Mouse (Mus musculus) erythroblast, embryonic 14.5 days (primary cell): ENCODE results near the gene Trafd1. TPM values are rescaled to one million over a fixed set of nuclear protein-coding genes. Genes with fewer than 3 reads are reported as not detected.
"Not testable (repeated sequence)": the region's sequence is repeated elsewhere in the genome, so short reads cannot be mapped to it uniquely, and the experiment has no call there.

ENCODE experiments used
- H3K27me3 ChIP-seq: 2 replicates; pipeline ENCODE4 v1.6.1; 2012; ENCODE audit warnings: inconsistent platforms; ENCODE audit not compliant: control insufficient read depth
- H3K36me3 ChIP-seq: 2 replicates; pipeline ENCODE4 v1.6.1; 2012; ENCODE audit warnings: mild to moderate bottlenecking, inconsistent platforms; ENCODE audit not compliant: control insufficient read depth
- H3K4me1 ChIP-seq: 2 replicates; pipeline ENCODE4 v1.6.1; 2012; ENCODE audit warnings: inconsistent platforms; ENCODE audit not compliant: control insufficient read depth
- H3K4me3 ChIP-seq: replicated peaks from 2 replicates; pipeline ENCODE3; 2012; ENCODE audit warnings: moderate library complexity, mild to moderate bottlenecking, inconsistent platforms
- H3K9me3 ChIP-seq: 2 replicates; pipeline ENCODE4 v1.6.1; 2012; ENCODE audit warnings: low read length, inconsistent platforms, mixed read lengths; ENCODE audit not compliant: control insufficient read depth
- GATA1 ChIP-seq: IDR thresholded peaks from 2 replicates; pipeline ENCODE4 v1.6.1; 2012; ENCODE audit warnings: low read length, inconsistent platforms, mixed read lengths
- TAL1 ChIP-seq: IDR thresholded peaks from 3 replicates; pipeline ENCODE4 v1.6.1; 2012; ENCODE audit warnings: low read length, inconsistent platforms, mixed read lengths
- polyA plus RNA-seq: library from polyadenylated mRNA; stranded (reverse); fragments of >175 nt; gene quantifications from 2 replicates; pipeline ENCODE4 v1.2.3, GENCODE M21; 2012

The Trafd1 gene
- polyA plus RNA-seq, 1 experiment = 1.8 TPM

DNA sequence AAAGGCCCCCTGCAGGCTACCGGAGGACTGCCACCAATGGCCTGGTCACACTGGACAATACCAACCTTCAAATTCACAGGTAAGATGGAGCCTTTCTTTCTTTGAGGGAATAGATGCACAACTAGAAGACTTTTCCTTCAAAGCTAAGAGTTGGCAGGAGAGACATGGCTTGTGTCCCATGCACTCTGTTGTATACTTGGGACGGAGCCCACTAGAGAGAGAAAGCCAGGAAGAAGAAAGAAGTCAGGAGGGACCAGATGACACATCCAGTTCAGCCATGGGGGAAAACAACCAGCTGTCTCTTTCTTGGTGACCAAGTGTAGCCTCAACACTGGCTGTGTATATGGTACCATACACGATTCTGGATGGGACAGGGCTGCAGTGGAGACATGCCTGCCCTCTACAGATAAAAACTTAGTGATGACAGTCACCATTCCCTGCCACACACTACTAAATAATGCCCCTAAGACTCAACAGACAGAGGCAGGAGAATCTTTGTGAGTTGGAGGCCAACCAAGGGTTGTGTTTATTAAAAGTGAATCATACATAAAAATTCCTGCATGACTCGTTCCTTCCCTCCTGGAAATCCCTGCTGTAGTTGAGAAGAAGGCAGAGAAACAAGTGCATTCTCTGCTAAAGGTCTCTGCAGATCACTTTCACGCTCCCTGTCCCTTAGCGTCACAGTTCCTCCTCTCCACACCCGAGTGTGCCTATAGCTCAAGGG lies 45.8 kb downstream of the Trafd1 start:
- Histone ChIP-seq H3K9me3 (no peaks in the 10 kb centered on the region), H3K4me3 (no peak overlapping the region), H3K27me3 (no peaks in the 10 kb centered on the region; the same call in 1 of the 2 replicates), H3K36me3 (peaks cover 99% of the 10 kb centered on the region), H3K4me1 (no peaks in the 10 kb centered on the region)
- TF ChIP-seq GATA1 (no peak), TAL1 (no peak)

- Histone ChIP-seq H3K4me3 (no peak overlapping the region), H3K27me3 (no peaks in the 10 kb centered on the region), H3K9me3 (no peaks in the 10 kb centered on the region), H3K36me3 (peaks cover 99% of the 10 kb centered on the region), H3K4me1 (no peaks in the 10 kb centered on the region)
- TF ChIP-seq TAL1 (no peak), GATA1 (no peak)
Measured at GRCm38 (mm10) chr5:121336776-121337175, 48.7 kb downstream of the Trafd1 start.

GRCm38 (mm10) chr5:121336009-121336408 lies 49.4 kb downstream of the Trafd1 start:
- H3K27me3 ChIP-seq = no peaks in the 10 kb centered on the region
- no peaks in the 10 kb centered on the region for H3K9me3 ChIP-seq
- peaks cover 99% of the 10 kb centered on the region for H3K36me3 ChIP-seq
- TF ChIP-seq GATA1 = no peak
- no peak for TF ChIP-seq TAL1
- H3K4me1 ChIP-seq = no peaks in the 10 kb centered on the region
- H3K4me3 ChIP-seq = no peak overlapping the region

GRCm38 (mm10) chr5:121335426-121335825 lies 50.0 kb downstream of the Trafd1 start:
- TF ChIP-seq TAL1 (no peak), GATA1 (no peak)
- peaks cover 99% of the 10 kb centered on the region for H3K36me3 ChIP-seq

GRCm38 (mm10) chr5:121334454-121334853 lies 51.0 kb downstream of the Trafd1 start:
- no peak overlapping the region for H3K4me3 ChIP-seq
- H3K27me3 ChIP-seq = no peaks in the 10 kb centered on the region
- TF ChIP-seq GATA1 (no peak), TAL1 (no peak)
- no peaks in the 10 kb centered on the region for H3K4me1 ChIP-seq
- H3K36me3 ChIP-seq = peaks cover 97% of the 10 kb centered on the region
- H3K9me3 ChIP-seq = no peaks in the 10 kb centered on the region

More at GRCm38 (mm10) chr5:121335426-121335825, 50.0 kb downstream of the Trafd1 start:
- Histone ChIP-seq H3K4me1 (no peaks in the 10 kb centered on the region), H3K4me3 (no peak overlapping the region), H3K27me3 (no peaks in the 10 kb centered on the region), H3K9me3 (no peaks in the 10 kb centered on the region)

GRCm38 (mm10) chr5:121333976-121334375 lies 51.5 kb downstream of the Trafd1 start:
- no peaks in the 10 kb centered on the region for H3K27me3 ChIP-seq
- H3K4me1 ChIP-seq = no peaks in the 10 kb centered on the region
- H3K36me3 ChIP-seq = peaks cover 97% of the 10 kb centered on the region
- TF ChIP-seq TAL1 (no peak), GATA1 (no peak)
- no peak overlapping the region for H3K4me3 ChIP-seq
- no peaks in the 10 kb centered on the region for H3K9me3 ChIP-seq

DNA sequence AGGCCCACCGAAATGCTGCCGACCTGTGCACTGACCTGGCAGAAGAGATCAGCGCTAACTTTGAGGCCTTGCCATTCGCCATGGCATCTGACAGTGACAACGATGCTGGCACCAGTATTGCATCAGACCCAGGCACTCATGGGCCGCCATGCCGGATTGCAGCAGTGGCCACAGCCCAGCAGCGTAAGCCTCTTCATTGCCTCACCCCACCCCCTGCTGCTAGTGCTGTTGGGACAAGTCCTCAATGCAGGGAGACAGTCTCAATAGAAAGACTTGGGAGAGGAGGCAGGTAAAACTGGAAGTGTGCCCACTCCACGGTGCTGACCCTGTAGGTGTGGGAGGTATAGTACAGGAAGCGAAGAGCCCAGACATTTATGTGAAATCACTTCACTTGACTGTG lies 53.7 kb downstream of the Trafd1 start:
- TF ChIP-seq TAL1 = no peak
- TF ChIP-seq GATA1 = no peak
- Histone ChIP-seq H3K4me1 (no peaks in the 10 kb centered on the region), H3K36me3 (peaks cover 95% of the 10 kb centered on the region)

GRCm38 (mm10) chr5:121330154-121330816 lies 55.1 kb downstream of the Trafd1 start:
- H3K4me3 ChIP-seq, H3K4me1 ChIP-seq, H3K9me3 ChIP-seq, H3K27me3 ChIP-seq: not testable (repeated sequence)
- peaks cover 95% of the 10 kb centered on the region for H3K36me3 ChIP-seq

More for the DNA sequence above, 53.7 kb downstream of the Trafd1 start:
- no peak overlapping the region for H3K4me3 ChIP-seq
- H3K27me3 ChIP-seq = no peaks in the 10 kb centered on the region
- H3K9me3 ChIP-seq = no peaks in the 10 kb centered on the region

- TF ChIP-seq GATA1 = no peak
- no peak for TF ChIP-seq TAL1
- Histone ChIP-seq H3K4me1 (no peaks in the 10 kb centered on the region), H3K27me3 (no peaks in the 10 kb centered on the region), H3K36me3 (peaks cover 95% of the 10 kb centered on the region), H3K4me3 (no peak overlapping the region), H3K9me3 (no peaks in the 10 kb centered on the region)
Measured at GRCm38 (mm10) chr5:121329333-121330058, 55.9 kb downstream of the Trafd1 start.
